Mouse (Mus musculus) kidney, embryonic 15.5 days (tissue): ENCODE results near the gene Nr6a1. TPM values are rescaled to one million over a fixed set of nuclear protein-coding genes. Genes with fewer than 3 reads are reported as not detected.

Experiments used
- ATAC-seq: fragments of 200-750 bp; cut with Nextera tagmentation; replicated peaks from 2 replicates; pipeline ENCODE4 v1.8.0; 2017; ENCODE audit warnings: moderate TSS enrichment; ENCODE audit not compliant: low FRiP score
- H3K27ac ChIP-seq: fragments of 300-500 bp; sonication (generic); 2 replicates; pipeline ENCODE4 v1.5.1; 2015; ENCODE audit warnings: mild to moderate bottlenecking, inconsistent platforms
- H3K27me3 ChIP-seq: fragments of 300-500 bp; sonication (generic); 2 replicates; pipeline ENCODE4 v1.6.1; 2015; ENCODE audit warnings: inconsistent platforms
- H3K36me3 ChIP-seq: fragments of 300-500 bp; sonication (generic); 2 replicates; pipeline ENCODE4 v1.6.1; 2015; ENCODE audit warnings: inconsistent platforms
- H3K4me1 ChIP-seq: fragments of 300-500 bp; sonication (generic); 2 replicates; pipeline ENCODE4 v1.6.1; 2015; ENCODE audit warnings: inconsistent platforms
- H3K4me2 ChIP-seq: fragments of 300-500 bp; sonication (generic); 2 replicates; pipeline ENCODE4 v1.6.1; 2015; ENCODE audit warnings: moderate library complexity, mild to moderate bottlenecking, inconsistent platforms
- H3K4me3 ChIP-seq: fragments of 300-500 bp; sonication (generic); replicated peaks from 2 replicates; pipeline ENCODE4 v1.5.1; 2015; ENCODE audit warnings: mild to moderate bottlenecking, inconsistent platforms
- H3K9ac ChIP-seq: fragments of 300-500 bp; sonication (generic); 2 replicates; pipeline ENCODE4 v1.6.1; 2015; ENCODE audit warnings: mild to moderate bottlenecking, inconsistent platforms
- H3K9me3 ChIP-seq: fragments of 300-500 bp; sonication (generic); replicated peaks from 2 replicates; pipeline ENCODE4 v1.6.1; 2016; ENCODE audit warnings: inconsistent platforms
- WGBS: fragments of 180-500 bp; shearing (Covaris S2); methylation state at CpG from one replicate; pipeline ENCODE4 v1.1.7; 2015; ENCODE audit warnings: mixed read lengths; 5-methylcytosine and 5-hydroxymethylcytosine counted together
- polyA plus RNA-seq: library from polyadenylated mRNA; unstranded; fragments of >200 nt; fragmentation: Nextera tagmentation; extraction: Ambion mirVana; gene quantifications from 2 replicates; pipeline ENCODE4 v1.2.1, GENCODE M21; 2015

Gene Nr6a1
- polyA plus RNA-seq, 1 experiment from 2014 or later = 1.1 TPM

GRCm38 (mm10) chr2:38851797-38852196, 75.7 kb downstream of the Nr6a1 start:
- Histone ChIP-seq H3K36me3 (peaks cover 33% of the 10 kb centered on the region), H3K27me3 (no peaks in the 10 kb centered on the region), H3K9ac (no peak overlapping the region), H3K4me1 (no peaks in the 10 kb centered on the region), H3K9me3 (no peaks in the 10 kb centered on the region), H3K27ac (no peak overlapping the region), H3K4me3 (no peak overlapping the region), H3K4me2 (no peak overlapping the region)
- no peak for ATAC-seq
- 81% methylated on average over 1 of the region's 1 CpGs for WGBS

GRCm38 (mm10) chr2:38846319-38846718, 81.2 kb downstream of the Nr6a1 start:
- Histone ChIP-seq H3K36me3 (peaks cover 31% of the 10 kb centered on the region), H3K27me3 (no peaks in the 10 kb centered on the region), H3K4me1 (no peaks in the 10 kb centered on the region), H3K9me3 (no peaks in the 10 kb centered on the region), H3K4me2 (no peak overlapping the region), H3K27ac (no peak overlapping the region), H3K4me3 (no peak overlapping the region), H3K9ac (no peak overlapping the region)
- WGBS = 73% methylated on average over 2 of the region's 2 CpGs
- no peak for ATAC-seq

- H3K27me3 ChIP-seq = no peaks in the 10 kb centered on the region
- no peaks in the 10 kb centered on the region for H3K9me3 ChIP-seq
- peaks cover 28% of the 10 kb centered on the region for H3K36me3 ChIP-seq
- no peak overlapping the region for H3K4me3 ChIP-seq
- no peak for ATAC-seq
- no peak overlapping the region for H3K27ac ChIP-seq
- no peaks in the 10 kb centered on the region for H3K4me1 ChIP-seq
- no peak overlapping the region for H3K9ac ChIP-seq
- WGBS = 91% methylated on average over 6 of the region's 6 CpGs
- no peak overlapping the region for H3K4me2 ChIP-seq
Observed at GRCm38 (mm10) chr2:38835489-38835888, 92.0 kb downstream of the Nr6a1 start.

- H3K36me3 ChIP-seq = peaks cover 19% of the 10 kb centered on the region; the same call in 1 of the 2 replicates
- H3K27me3 ChIP-seq = no peaks in the 10 kb centered on the region
- H3K9me3 ChIP-seq = no peaks in the 10 kb centered on the region
- H3K9ac ChIP-seq = no peak overlapping the region
- ATAC-seq = no peak
- no peak overlapping the region for H3K4me2 ChIP-seq
- no peaks in the 10 kb centered on the region for H3K4me1 ChIP-seq
- H3K27ac ChIP-seq = no peak overlapping the region
- H3K4me3 ChIP-seq = no peak overlapping the region
Observed at GRCm38 (mm10) chr2:38831976-38832375, 95.5 kb downstream of the Nr6a1 start.

GRCm38 (mm10) chr2:38829521-38829920, 98.0 kb downstream of the Nr6a1 start:
- ATAC-seq = no peak
- 0 out of 2 replicates have a peak, but pooled peaks cover 3% of the 10 kb centered on the region for H3K4me1 ChIP-seq
- no peak overlapping the region for H3K4me2 ChIP-seq
- no peak overlapping the region for H3K9ac ChIP-seq
- H3K4me3 ChIP-seq = no peak overlapping the region
- H3K9me3 ChIP-seq = no peaks in the 10 kb centered on the region
- H3K27ac ChIP-seq = no peak overlapping the region
- H3K36me3 ChIP-seq = peaks cover 7% of the 10 kb centered on the region; the same call in 1 of the 2 replicates
- H3K27me3 ChIP-seq = no peaks in the 10 kb centered on the region
- 31% methylated on average over 1 of the region's 1 CpGs for WGBS

GRCm38 (mm10) chr2:38827801-38828306, 99.6 kb downstream of the Nr6a1 start:
- Histone ChIP-seq H3K9me3 (no peaks in the 10 kb centered on the region), H3K4me3 (no peak overlapping the region), H3K4me2 (no peak overlapping the region), H3K36me3 (peaks cover 6% of the 10 kb centered on the region; the same call in 1 of the 2 replicates), H3K4me1 (0 out of 2 replicates have a peak, but pooled peaks cover 4% of the 10 kb centered on the region), H3K27ac (no peak overlapping the region), H3K27me3 (no peaks in the 10 kb centered on the region), H3K9ac (no peak overlapping the region)
- 72% methylated on average over 3 of the region's 3 CpGs for WGBS
- ATAC-seq = no peak

GRCm38 (mm10) chr2:38826189-38826588, 101.3 kb downstream of the Nr6a1 start:
- Histone ChIP-seq H3K4me2 (no peak overlapping the region), H3K4me1 (0 out of 2 replicates have a peak, but pooled peaks cover 7% of the 10 kb centered on the region), H3K4me3 (no peak overlapping the region), H3K27me3 (no peaks in the 10 kb centered on the region), H3K9ac (no peak overlapping the region), H3K27ac (no peak overlapping the region), H3K36me3 (peaks cover 4% of the 10 kb centered on the region; the same call in 1 of the 2 replicates), H3K9me3 (no peaks in the 10 kb centered on the region)
- ATAC-seq = no peak

GRCm38 (mm10) chr2:38824791-38825768, 102.4 kb downstream of the Nr6a1 start:
- Histone ChIP-seq H3K27me3 (no peaks in the 10 kb centered on the region), H3K9ac (peak overlapping the region; percentile 50), H3K4me1 (0 out of 2 replicates have a peak, but pooled peaks cover 7% of the 10 kb centered on the region), H3K9me3 (no peaks in the 10 kb centered on the region), H3K4me3 (peak overlapping the region; percentile 62), H3K27ac (peak overlapping the region; percentile 77), H3K36me3 (no peaks in the 10 kb centered on the region), H3K4me2 (peak overlapping the region; percentile 73)
- 3% methylated on average over 15 of the region's 15 CpGs for WGBS
- no peak for ATAC-seq

GRCm38 (mm10) chr2:38823912-38824583, 103.4 kb downstream of the Nr6a1 start:
- Histone ChIP-seq H3K4me2 (peak overlapping the region; percentile 73), H3K27ac (peak overlapping the region; percentile 95), H3K4me1 (0 out of 2 replicates have a peak, but pooled peaks cover 7% of the 10 kb centered on the region), H3K27me3 (no peaks in the 10 kb centered on the region), H3K9me3 (no peaks in the 10 kb centered on the region), H3K36me3 (no peaks in the 10 kb centered on the region), H3K4me3 (peak overlapping the region; percentile 62), H3K9ac (peak overlapping the region; percentile 64)
- 2% methylated on average over 12 of the region's 12 CpGs for WGBS
- peak; percentile 91 for ATAC-seq

GRCm38 (mm10) chr2:38823406-38823805, 104.1 kb downstream of the Nr6a1 start:
- Histone ChIP-seq H3K4me1 (0 out of 2 replicates have a peak, but pooled peaks cover 7% of the 10 kb centered on the region), H3K36me3 (no peaks in the 10 kb centered on the region), H3K4me3 (peak overlapping the region; percentile 62), H3K9ac (peak overlapping the region; percentile 64), H3K27ac (peak overlapping the region; percentile 95), H3K9me3 (no peaks in the 10 kb centered on the region), H3K27me3 (no peaks in the 10 kb centered on the region), H3K4me2 (peak overlapping the region; percentile 73)
- 5% methylated on average over 8 of the region's 8 CpGs for WGBS
- ATAC-seq = no peak

GRCm38 (mm10) chr2:38822995-38823394, 104.5 kb downstream of the Nr6a1 start:
- no peaks in the 10 kb centered on the region for H3K36me3 ChIP-seq
- H3K4me1 ChIP-seq = 0 out of 2 replicates have a peak, but pooled peaks cover 7% of the 10 kb centered on the region
- peak overlapping the region; percentile 64 for H3K9ac ChIP-seq
- peak overlapping the region; percentile 62 for H3K4me3 ChIP-seq
- peak; percentile 97 for ATAC-seq
- peak overlapping the region; percentile 95 for H3K27ac ChIP-seq
- 4% methylated on average over 6 of the region's 6 CpGs for WGBS
- no peaks in the 10 kb centered on the region for H3K9me3 ChIP-seq
- no peaks in the 10 kb centered on the region for H3K27me3 ChIP-seq
- peak overlapping the region; percentile 73 for H3K4me2 ChIP-seq

GRCm38 (mm10) chr2:38817487-38817886, 110.0 kb downstream of the Nr6a1 start:
- H3K4me3 ChIP-seq = no peak overlapping the region
- H3K4me1 ChIP-seq = no peaks in the 10 kb centered on the region
- no peak overlapping the region for H3K9ac ChIP-seq
- H3K9me3 ChIP-seq = no peaks in the 10 kb centered on the region
- ATAC-seq = no peak
- no peak overlapping the region for H3K4me2 ChIP-seq
- H3K27me3 ChIP-seq = no peaks in the 10 kb centered on the region
- H3K27ac ChIP-seq = no peak overlapping the region
- whole genome bisulfite sequencing = 80% methylated on average over 4 of the region's 4 CpGs
- H3K36me3 ChIP-seq = no peaks in the 10 kb centered on the region
